In genomic region chr6:73286326-73286725, GRCm38 (mm10) we compare ENCODE assay signal across 23 mouse cellular contexts. TPM values are rescaled to one million over a fixed set of nuclear protein-coding genes. Genes with fewer than 3 reads are reported as not detected.
DNase-seq lines count a peak whose midpoint lies in the region; ATAC-seq and TF ChIP-seq lines count a peak whose summit lies in the region.
"Had no signal": no experiment of that assay in that cellular context is flagged by ENCODE, and none has a peak within 500 bp of the region (broad histone marks: within the 10 kb centered on the region; RNA-seq: fewer than 3 reads in every experiment).

No protein-coding gene starts in this region.

- 100% methylated on average over 2 of the region's 2 CpGs for WGBS in forebrain, postnatal 0 days
- 93% methylated on average over 2 of the region's 2 CpGs for WGBS in forebrain, embryonic 15.5 days
- 91% methylated on average over 2 of the region's 2 CpGs for WGBS in lung, embryonic 14.5 days
- WGBS in stomach, postnatal 0 days = 88% methylated on average over 2 of the region's 2 CpGs
- WGBS in hindbrain, embryonic 13.5 days = 98% methylated on average over 2 of the region's 2 CpGs

- H3K9me3 ChIP-seq in forebrain, postnatal 0 days (ENCODE audit: low read length) = no peaks in the 10 kb centered on the region
- no peaks in the 10 kb centered on the region for H3K9me3 ChIP-seq in forebrain, embryonic 15.5 days
- H3K9me3 ChIP-seq in lung, embryonic 14.5 days (ENCODE audit: low read depth, low read length) = no peaks in the 10 kb centered on the region
- no peaks in the 10 kb centered on the region for H3K9me3 ChIP-seq in stomach, postnatal 0 days (ENCODE audit: control insufficient read depth, low read length)
- H3K9me3 ChIP-seq in hindbrain, embryonic 13.5 days = no peaks in the 10 kb centered on the region
- H3K9me3 ChIP-seq: forebrain, embryonic 10.5 days; forebrain, embryonic 13.5 days; intestine, embryonic 15.5 days had no signal

- H3K4me3 ChIP-seq in forebrain, postnatal 0 days (ENCODE audit: low read depth, low read length) = no peak overlapping the region
- H3K4me3 ChIP-seq in forebrain, embryonic 15.5 days = no peak overlapping the region
- H3K4me3 ChIP-seq in lung, embryonic 14.5 days (ENCODE audit: low read depth, low read length) = no peak overlapping the region
- no peak overlapping the region for H3K4me3 ChIP-seq in stomach, postnatal 0 days (ENCODE audit: low read depth, low read length)
- no peak overlapping the region for H3K4me3 ChIP-seq in hindbrain, embryonic 13.5 days
- H3K4me3 ChIP-seq: forebrain, embryonic 10.5 days; forebrain, embryonic 13.5 days; hindbrain, embryonic 12.5 days; intestine, embryonic 15.5 days had no signal

- H3K4me1 ChIP-seq in forebrain, postnatal 0 days (ENCODE audit: insufficient read depth) = no peaks in the 10 kb centered on the region
- no peaks in the 10 kb centered on the region for H3K4me1 ChIP-seq in forebrain, embryonic 15.5 days
- H3K4me1 ChIP-seq in lung, embryonic 14.5 days (ENCODE audit: insufficient read depth) = no peaks in the 10 kb centered on the region
- H3K4me1 ChIP-seq in stomach, postnatal 0 days (replicated peaks; ENCODE audit: control insufficient read depth, insufficient read depth) = no peaks in the 10 kb centered on the region
- no peaks in the 10 kb centered on the region for H3K4me1 ChIP-seq in hindbrain, embryonic 13.5 days (replicated peaks)
- H3K4me1 ChIP-seq: forebrain, embryonic 10.5 days; forebrain, embryonic 13.5 days; hindbrain, embryonic 12.5 days; intestine, embryonic 15.5 days had no signal

- TF ChIP-seq CTCF in forebrain, postnatal 0 days (IDR thresholded peaks at IDR 0.05; ENCODE audit: low read depth) = peak; percentile 8; the same call in 1 of the 2 replicates
- 0 out of 2 replicates have a peak, but pooled peaks have one; percentile 8 for TF ChIP-seq CTCF in lung, embryonic 14.5 days (IDR thresholded peaks at IDR 0.05; ENCODE audit: low read depth)
- 0 out of 2 replicates have a peak, but pooled peaks have one; percentile 3 for TF ChIP-seq CTCF in stomach, postnatal 0 days (IDR thresholded peaks at IDR 0.05; ENCODE audit: low read depth)

- no peak for DNase-seq in forebrain, postnatal 0 days
- DNase-seq in lung, embryonic 14.5 days = no peak
- DNase-seq in lung, postnatal 4 days = no peak
- peak; percentile 70 for DNase-seq in R1 (ENCODE audit: low read depth, low spot score)
- DNase-seq in stomach, postnatal 0 days (ENCODE audit: low spot score) = no peak
- no peak for DNase-seq in frontal cortex, postnatal 14 days (ENCODE audit: low spot score in 2 of 2)
- DNase-seq: adrenal gland, adult 8-10 months; adrenal gland, postnatal 25 days; B cell, adult 2 months; cerebellum, adult 18-20 months; cerebellum, adult 9-10 months; cerebellum, postnatal 14 days; gastrocnemius, postnatal 14 days had no signal

- no peak for TF ChIP-seq EP300 in stomach, postnatal 0 days (optimal IDR thresholded peaks at IDR 0.05)

- H3K27me3 ChIP-seq in forebrain, postnatal 0 days (ENCODE audit: insufficient read depth, low read length) = no peaks in the 10 kb centered on the region
- no peaks in the 10 kb centered on the region for H3K27me3 ChIP-seq in forebrain, embryonic 15.5 days
- no peaks in the 10 kb centered on the region for H3K27me3 ChIP-seq in lung, embryonic 14.5 days (ENCODE audit: insufficient read depth, low read length)
- no peaks in the 10 kb centered on the region for H3K27me3 ChIP-seq in stomach, postnatal 0 days (ENCODE audit: control insufficient read depth, insufficient read depth, low read length)
- H3K27me3 ChIP-seq in hindbrain, embryonic 13.5 days = no peaks in the 10 kb centered on the region
- H3K27me3 ChIP-seq: CH12.LX; forebrain, embryonic 13.5 days; hindbrain, embryonic 12.5 days; intestine, embryonic 15.5 days had no signal

- no peak overlapping the region for H3K4me2 ChIP-seq in forebrain, postnatal 0 days (ENCODE audit: low read depth)
- H3K4me2 ChIP-seq in forebrain, embryonic 15.5 days (replicated peaks) = no peak overlapping the region
- H3K4me2 ChIP-seq in lung, embryonic 14.5 days = no peak overlapping the region
- no peak overlapping the region for H3K4me2 ChIP-seq in stomach, postnatal 0 days (replicated peaks; ENCODE audit: low read depth)
- no peak overlapping the region for H3K4me2 ChIP-seq in hindbrain, embryonic 13.5 days
- H3K4me2 ChIP-seq: forebrain, embryonic 13.5 days; heart, embryonic 11.5 days; hindbrain, embryonic 12.5 days; intestine, embryonic 15.5 days had no signal

- ATAC-seq in forebrain, postnatal 0 days = no peak
- ATAC-seq in forebrain, embryonic 15.5 days (replicated peaks) = no peak
- ATAC-seq in lung, embryonic 14.5 days (ENCODE audit: insufficient read depth) = no peak
- no peak for ATAC-seq in stomach, postnatal 0 days (ENCODE audit: low FRiP score, low TSS enrichment)
- no peak for ATAC-seq in hindbrain, embryonic 13.5 days (ENCODE audit: low FRiP score)
- ATAC-seq: activated CD4-positive, CD25-positive, alpha-beta regulatory T cell, adult 4 months; forebrain, embryonic 13.5 days; hindbrain, embryonic 16.5 days; intestine, embryonic 15.5 days had no signal

- no peak overlapping the region for H3K27ac ChIP-seq in forebrain, postnatal 0 days (ENCODE audit: low read depth, low read length)
- H3K27ac ChIP-seq in forebrain, embryonic 15.5 days (replicated peaks) = no peak overlapping the region
- H3K27ac ChIP-seq in lung, embryonic 14.5 days (ENCODE audit: low read depth) = no peak overlapping the region
- no peak overlapping the region for H3K27ac ChIP-seq in stomach, postnatal 0 days (replicated peaks)
- no peak overlapping the region for H3K27ac ChIP-seq in hindbrain, embryonic 13.5 days
- H3K27ac ChIP-seq: forebrain, embryonic 10.5 days; forebrain, embryonic 13.5 days; hindbrain, embryonic 12.5 days; intestine, embryonic 15.5 days had no signal

- no peak overlapping the region for H3K9ac ChIP-seq in forebrain, postnatal 0 days
- no peak overlapping the region for H3K9ac ChIP-seq in forebrain, embryonic 15.5 days (replicated peaks)
- H3K9ac ChIP-seq in lung, embryonic 14.5 days = no peak overlapping the region
- no peak overlapping the region for H3K9ac ChIP-seq in stomach, postnatal 0 days (ENCODE audit: low read length)
- H3K9ac ChIP-seq in hindbrain, embryonic 13.5 days = no peak overlapping the region
- H3K9ac ChIP-seq: forebrain, embryonic 13.5 days; hindbrain, embryonic 12.5 days; intestine, embryonic 15.5 days had no signal

- no peaks in the 10 kb centered on the region for H3K36me3 ChIP-seq in forebrain, postnatal 0 days (ENCODE audit: insufficient read depth)
- no peaks in the 10 kb centered on the region for H3K36me3 ChIP-seq in forebrain, embryonic 15.5 days
- H3K36me3 ChIP-seq in lung, embryonic 14.5 days (ENCODE audit: insufficient read depth) = no peaks in the 10 kb centered on the region
- H3K36me3 ChIP-seq in stomach, postnatal 0 days (ENCODE audit: control insufficient read depth, insufficient read depth, low read length) = no peaks in the 10 kb centered on the region
- no peaks in the 10 kb centered on the region for H3K36me3 ChIP-seq in hindbrain, embryonic 13.5 days
- H3K36me3 ChIP-seq: forebrain, embryonic 10.5 days; hindbrain, embryonic 12.5 days; intestine, embryonic 15.5 days had no signal

RNA-seq across cellular contexts. Expression of gene Suclg1, which starts 38.1 kb away (rescaled TPM):
- total RNA-seq in forebrain, postnatal 0 days (2014; rRNA removed) = 41.9 and 45.8 TPM in 2 replicates
- 125 and 134 TPM in 2 replicates for polyA plus RNA-seq in forebrain, postnatal 0 days (2015; fragmentation: Nextera tagmentation; extraction: Ambion mirVana)
- polyA plus RNA-seq in forebrain, embryonic 15.5 days (2015; fragmentation: Nextera tagmentation; extraction: Ambion mirVana) = 132 TPM in 2 replicates
- 164 and 166 TPM in 2 replicates for polyA plus RNA-seq in lung, embryonic 14.5 days (2014; fragmentation: Nextera tagmentation; extraction: Ambion mirVana)
- 198 and 205 TPM in 2 replicates for polyA plus RNA-seq in stomach, postnatal 0 days (2015; fragmentation: Nextera tagmentation; extraction: Ambion mirVana)
- 135 and 142 TPM in 2 replicates for polyA plus RNA-seq in hindbrain, embryonic 13.5 days (2015; fragmentation: Nextera tagmentation; extraction: Ambion mirVana)
